Mouse (Mus musculus) heart, postnatal 4 days (tissue): ENCODE data around the gene Phactr2. TPM values are rescaled to one million over a fixed set of nuclear protein-coding genes. Genes with fewer than 3 reads are reported as not detected.

Experiments
- DNase-seq: peaks from one replicate; pipeline ENCODE4 v3.0.0; 2021
- total RNA-seq, 2 experiments: library from RNA; stranded (reverse); gene quantifications; 2 replicates each; pipeline ENCODE4 v1.2.3; 2021

The Phactr2 gene
- total RNA-seq, 2 experiments from 2014 or later, result 78.3 to 79.5 TPM

GRCm38 (mm10) chr10:13395753-13396152, 78.5 kb downstream of the Phactr2 start:
- no peak for DNase-seq

GRCm38 (mm10) chr10:13394000-13394399, 80.2 kb downstream of the Phactr2 start:
- no peak for DNase-seq

- DNase-seq, result peak; percentile 39
Observed at GRCm38 (mm10) chr10:13388116-13388922, 85.9 kb downstream of the Phactr2 start.

- no peak for DNase-seq
Observed at GRCm38 (mm10) chr10:13384866-13385265, 89.3 kb downstream of the Phactr2 start.

- DNase-seq, result no peak
Observed at GRCm38 (mm10) chr10:13377895-13378294, 96.3 kb downstream of the Phactr2 start.

GRCm38 (mm10) chr10:13376428-13377260, 97.6 kb downstream of the Phactr2 start:
- no peak for DNase-seq

GRCm38 (mm10) chr10:13375820-13376219, 98.4 kb downstream of the Phactr2 start:
- peak; percentile 26 for DNase-seq

- no peak for DNase-seq
Observed at GRCm38 (mm10) chr10:13369581-13370375, 104.4 kb downstream of the Phactr2 start.

- DNase-seq, result no peak
Observed at GRCm38 (mm10) chr10:13364286-13364580, 110.0 kb downstream of the Phactr2 start.

- DNase-seq, result no peak
Observed at GRCm38 (mm10) chr10:13363499-13364285, 110.5 kb downstream of the Phactr2 start.

GRCm38 (mm10) chr10:13360913-13361312, 113.3 kb downstream of the Phactr2 start:
- DNase-seq, result no peak

- DNase-seq, result no peak
Observed at GRCm38 (mm10) chr10:13359846-13360245, 114.4 kb downstream of the Phactr2 start.

GRCm38 (mm10) chr10:13358679-13359078, 115.5 kb downstream of the Phactr2 start:
- peak; percentile 20 for DNase-seq

- no peak for DNase-seq
Observed at GRCm38 (mm10) chr10:13346609-13347290, 127.5 kb downstream of the Phactr2 start.

- DNase-seq, result no peak
Observed at GRCm38 (mm10) chr10:13340583-13340982, 133.6 kb downstream of the Phactr2 start.

- no peak for DNase-seq
Observed at GRCm38 (mm10) chr10:13336964-13337363, 137.2 kb downstream of the Phactr2 start.

- no peak for DNase-seq
Observed at GRCm38 (mm10) chr10:13335814-13336213, 138.4 kb downstream of the Phactr2 start.

GRCm38 (mm10) chr10:13335347-13335746, 138.9 kb downstream of the Phactr2 start:
- DNase-seq, result no peak

GRCm38 (mm10) chr10:13333781-13334180, 140.4 kb downstream of the Phactr2 start:
- no peak for DNase-seq

- no peak for DNase-seq
Observed at GRCm38 (mm10) chr10:13332985-13333384, 141.2 kb downstream of the Phactr2 start.

- no peak for DNase-seq
Observed at GRCm38 (mm10) chr10:13331405-13332032, 142.7 kb downstream of the Phactr2 start.
